In genomic region chr2:121841453-121841852, GRCm38 (mm10) we compare ENCODE assay signal across 21 mouse cellular contexts. TPM values are rescaled to one million over a fixed set of nuclear protein-coding genes. Genes with fewer than 3 reads are reported as not detected.
A peak's percentile ranks its signal among the peaks of the same experiment; 100 is the strongest.
DNase-seq lines count a peak whose midpoint lies in the region; ATAC-seq and TF ChIP-seq lines count a peak whose summit lies in the region.
"Had no signal": no experiment of that assay in that cellular context is flagged by ENCODE, and none has a peak within 500 bp of the region (broad histone marks: within the 10 kb centered on the region; RNA-seq: fewer than 3 reads in every experiment).

No protein-coding gene starts in this region.

- H3K4me3 ChIP-seq in gastrocnemius, adult 2 months = no peak overlapping the region
- H3K4me3 ChIP-seq in kidney, adult 2 months (ENCODE audit: insufficient read depth, low read depth, low read length) = no peak overlapping the region
- H3K4me3 ChIP-seq in lung, postnatal 0 days (ENCODE audit: low read depth, low read length) = no peak overlapping the region
- H3K4me3 ChIP-seq: forebrain, embryonic 12.5 days; limb, embryonic 13.5 days; liver, embryonic 15.5 days; neural tube, embryonic 12.5 days had no signal

- TF ChIP-seq CTCF in gastrocnemius, adult 2 months (IDR thresholded peaks at IDR 0.05) = peak; percentile 5; the same call in 1 of the 2 replicates
- TF ChIP-seq CTCF in kidney, adult 2 months (conservative IDR thresholded peaks at IDR 0.05; ENCODE audit: insufficient read depth, insufficient read length, low read depth, low read length) = no peak
- TF ChIP-seq CTCF in lung, postnatal 0 days (IDR thresholded peaks at IDR 0.05) = peak; percentile 26

- no peak for TF ChIP-seq POLR2A in kidney, adult 2 months (IDR thresholded peaks at IDR 0.05; ENCODE audit: low read depth, low read length)

- H3K4me2 ChIP-seq in lung, postnatal 0 days (replicated peaks; ENCODE audit: low read depth, low read length) = no peak overlapping the region
- H3K4me2 ChIP-seq: forebrain, embryonic 12.5 days; hindbrain, embryonic 14.5 days; limb, embryonic 13.5 days; liver, embryonic 15.5 days; midbrain, embryonic 11.5 days; neural tube, embryonic 12.5 days had no signal

- TF ChIP-seq EP300 in lung, postnatal 0 days (IDR thresholded peaks at IDR 0.05) = no peak

- H3K9me3 ChIP-seq in lung, postnatal 0 days (ENCODE audit: low read length) = no peaks in the 10 kb centered on the region
- H3K9me3 ChIP-seq: forebrain, embryonic 12.5 days; liver, embryonic 15.5 days; neural tube, embryonic 12.5 days had no signal

- WGBS in kidney, adult 2 months = 99% methylated on average over 3 of the region's 3 CpGs
- 91% methylated on average over 3 of the region's 3 CpGs for WGBS in lung, postnatal 0 days

- DNase-seq in gastrocnemius, adult 2 months = no peak
- no peak for DNase-seq in gastrocnemius, postnatal 10 days
- DNase-seq in kidney, adult 2 months = peak; percentile 7
- no peak for DNase-seq in kidney, postnatal 25 days
- DNase-seq in lung, postnatal 0 days (ENCODE audit: low spot score) = no peak
- DNase-seq in lung, adult 18-20 months = no peak
- DNase-seq in c-Kit-positive CD71-positive TER-119-positive erythroid progenitor cells, embryonic 14.5 days (ENCODE audit: low spot score) = peak; percentile 8
- DNase-seq: adrenal gland, postnatal 36 days; B cell, adult 2 months; cerebellum, adult 8-10 months; heart, adult 18-20 months; kidney, adult 18-20 months; kidney, postnatal 14 days had no signal

- H3K27me3 ChIP-seq in kidney, adult 2 months (replicated peaks; ENCODE audit: control insufficient read depth, insufficient read depth, low read length) = no peaks in the 10 kb centered on the region; the same call in 1 of the 2 replicates
- H3K27me3 ChIP-seq in lung, postnatal 0 days (replicated peaks; ENCODE audit: insufficient read depth, low read length) = no peaks in the 10 kb centered on the region
- H3K27me3 ChIP-seq: forebrain, embryonic 12.5 days; limb, embryonic 13.5 days; liver, embryonic 15.5 days; neural tube, embryonic 12.5 days had no signal

- ATAC-seq in lung, postnatal 0 days = no peak
- no peak for ATAC-seq in cerebellum, adult (ENCODE audit: insufficient number of reproducible peaks, low FRiP score, low TSS enrichment)

- H3K36me3 ChIP-seq in kidney, adult 2 months (ENCODE audit: control insufficient read depth, insufficient read depth, low read length) = no peaks in the 10 kb centered on the region
- no peaks in the 10 kb centered on the region for H3K36me3 ChIP-seq in lung, postnatal 0 days (ENCODE audit: insufficient read depth, low read length)
- H3K36me3 ChIP-seq: forebrain, embryonic 12.5 days; limb, embryonic 13.5 days; liver, embryonic 15.5 days; neural tube, embryonic 12.5 days had no signal

- no peaks in the 10 kb centered on the region for H3K4me1 ChIP-seq in kidney, adult 2 months (ENCODE audit: control insufficient read depth, insufficient read depth, low read length)
- no peaks in the 10 kb centered on the region for H3K4me1 ChIP-seq in lung, postnatal 0 days (ENCODE audit: insufficient read depth, low read depth, low read length)
- H3K4me1 ChIP-seq: forebrain, embryonic 12.5 days; liver, embryonic 15.5 days; neural tube, embryonic 12.5 days had no signal

- H3K27ac ChIP-seq in gastrocnemius, adult 2 months = no peak overlapping the region
- H3K27ac ChIP-seq in kidney, adult 2 months (ENCODE audit: insufficient read depth, low read depth, low read length) = no peak overlapping the region
- H3K27ac ChIP-seq in lung, postnatal 0 days (ENCODE audit: low read length) = no peak overlapping the region
- H3K27ac ChIP-seq: forebrain, embryonic 12.5 days; hindbrain, embryonic 14.5 days; limb, embryonic 13.5 days; liver, embryonic 15.5 days; neural tube, embryonic 12.5 days had no signal

- intact Hi-C loops in gastrocnemius, adult 2 months (cut with DNase I) = no loop called here

- no peak overlapping the region for H3K9ac ChIP-seq in lung, postnatal 0 days (replicated peaks; ENCODE audit: low read depth)
- H3K9ac ChIP-seq: forebrain, embryonic 12.5 days; hindbrain, embryonic 14.5 days; limb, embryonic 13.5 days; liver, embryonic 15.5 days; neural tube, embryonic 12.5 days had no signal

RNA-seq across cellular contexts. Expression of gene Casc4, which starts 25.3 kb away (rescaled TPM):
- total RNA-seq in gastrocnemius, adult 2 months (2021) = 1 to 10 TPM; 7.4 to 9.9 TPM
- total RNA-seq in gastrocnemius, postnatal 10 days (2021) = 10 to 100 TPM; 32.7 to 38.7 TPM
- 9.6 and 12.9 TPM in 2 replicates for polyA plus RNA-seq in kidney, adult 2 months (2012; rRNA removed)
- polyA plus RNA-seq in lung, postnatal 0 days (2015; fragmentation: Nextera tagmentation; extraction: Ambion mirVana) = 19.7 and 24.3 TPM in 2 replicates

RNA-seq across cellular contexts. Expression of gene Frmd5, which starts 34.6 kb away (rescaled TPM):
- under 1 TPM in 1 of 2 experiments, not detected in 1; 0.18 TPM for total RNA-seq in gastrocnemius, adult 2 months (2021)
- total RNA-seq in gastrocnemius, postnatal 10 days (2021) = under 1 TPM; 0.78 to 0.95 TPM
- 0.18 and 0.45 TPM in 2 replicates for polyA plus RNA-seq in kidney, adult 2 months (2012; rRNA removed)
- 2.0 and 3.1 TPM in 2 replicates for polyA plus RNA-seq in lung, postnatal 0 days (2015; fragmentation: Nextera tagmentation; extraction: Ambion mirVana)
- total RNA-seq: common myeloid progenitor, adult 5-6 weeks had no signal

Comparison
In these comparisons a context has a peak if more than half of its experiments do, and no peak if none do; other contexts are left out.
1. DNase-seq: peak in kidney, adult 2 months (single experiment) and c-Kit-positive CD71-positive TER-119-positive erythroid progenitor cells, embryonic 14.5 days (single experiment); none in gastrocnemius, adult 2 months (single experiment), gastrocnemius, postnatal 10 days (single experiment), kidney, postnatal 25 days (0 of 2), lung, postnatal 0 days (single experiment) and lung, adult 18-20 months (0 of 2).